Mouse (Mus musculus): ENCODE measurements around the gene Gm525. TPM values are rescaled to one million over a fixed set of nuclear protein-coding genes. Genes with fewer than 3 reads are reported as not detected.
"Not testable (repeated sequence)": the region's sequence is repeated elsewhere in the genome, so short reads cannot be mapped to it uniquely, and the experiment has no call there.

Gm525 gene
- polyA plus RNA-seq, 1 experiment from 2014 or later, result not detected

DNA sequence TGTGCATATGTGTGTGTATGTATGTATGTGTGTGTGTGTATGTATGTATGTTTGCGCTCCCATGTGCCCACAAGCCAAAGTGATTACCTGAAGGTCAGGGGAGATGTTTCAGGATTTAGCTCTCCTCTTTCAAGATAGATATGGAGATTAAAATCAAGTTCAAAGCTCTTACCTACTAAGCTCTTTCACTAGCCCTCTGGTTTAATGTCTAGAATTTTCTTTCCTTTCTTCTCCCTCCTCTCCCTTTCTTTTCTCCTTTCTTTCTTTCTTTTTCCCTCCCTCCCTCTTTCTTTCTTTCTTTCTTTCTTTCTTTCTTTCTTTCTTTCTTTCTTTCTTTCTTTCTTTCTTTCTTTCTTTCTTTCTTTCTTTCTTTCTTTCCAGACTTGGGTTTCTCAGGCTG lies 6.9 kb upstream of the Gm525 start, which contains the start of gene Dgke:
TSS of gene Dgke (minus strand) at position 101 of the 400 bp plus-strand sequence.
- Histone ChIP-seq H3K4me3 (no peak within 1 kb of the TSS), H3K4me1 (peaks cover 6% of the 10 kb centered on the region; the same call in 1 of the 2 replicates), H3K27me3 (ENCODE audit: poor library complexity, severe bottlenecking) (no peaks in the 10 kb centered on the region), H3K9me3 (no peaks in the 10 kb centered on the region), H3K36me3 (replicated peaks) (no peaks in the 10 kb centered on the region), H3K27ac (no peak within 1 kb of the TSS)
- WGBS, result 100% methylated on average over 1 of the region's 1 CpGs
- DNase-seq (ENCODE audit: extremely low spot score, low spot score), result no peak

DNA sequence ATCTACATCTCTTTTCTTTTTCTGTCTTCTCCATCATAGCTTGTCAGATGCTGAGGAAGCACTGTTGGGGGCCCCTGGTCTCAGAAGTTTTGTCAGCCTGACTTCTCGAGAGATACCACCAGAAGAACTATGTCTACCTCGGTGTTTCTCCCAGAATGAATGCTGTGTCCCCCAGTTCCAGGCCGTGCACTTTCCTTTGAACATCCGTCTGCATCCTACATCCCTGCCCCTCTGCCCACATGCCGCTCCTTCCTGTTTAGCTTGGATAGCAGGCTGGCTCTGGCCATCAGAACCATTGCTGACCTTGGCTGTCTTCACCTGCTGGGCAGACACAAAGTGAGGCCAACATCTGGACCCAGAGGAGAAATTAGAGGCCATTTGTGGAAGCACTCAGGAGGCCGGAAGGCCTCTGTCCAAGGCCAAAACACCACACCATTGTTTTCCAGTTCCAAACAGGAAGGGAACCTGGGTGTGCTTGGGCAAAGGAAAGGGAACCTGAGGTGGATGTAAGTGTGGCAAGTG lies 6.3 kb upstream of the Gm525 start:
- Histone ChIP-seq H3K4me3 (no peak overlapping the region), H3K27ac (no peak overlapping the region), H3K9me3 (no peaks in the 10 kb centered on the region), H3K4me1 (peaks cover 6% of the 10 kb centered on the region; the same call in 1 of the 2 replicates), H3K27me3 (ENCODE audit: poor library complexity, severe bottlenecking) (no peaks in the 10 kb centered on the region), H3K36me3 (replicated peaks) (no peaks in the 10 kb centered on the region)
- WGBS, result 69% methylated on average over 6 of the region's 6 CpGs
- DNase-seq (ENCODE audit: extremely low spot score, low spot score), result no peak

DNA sequence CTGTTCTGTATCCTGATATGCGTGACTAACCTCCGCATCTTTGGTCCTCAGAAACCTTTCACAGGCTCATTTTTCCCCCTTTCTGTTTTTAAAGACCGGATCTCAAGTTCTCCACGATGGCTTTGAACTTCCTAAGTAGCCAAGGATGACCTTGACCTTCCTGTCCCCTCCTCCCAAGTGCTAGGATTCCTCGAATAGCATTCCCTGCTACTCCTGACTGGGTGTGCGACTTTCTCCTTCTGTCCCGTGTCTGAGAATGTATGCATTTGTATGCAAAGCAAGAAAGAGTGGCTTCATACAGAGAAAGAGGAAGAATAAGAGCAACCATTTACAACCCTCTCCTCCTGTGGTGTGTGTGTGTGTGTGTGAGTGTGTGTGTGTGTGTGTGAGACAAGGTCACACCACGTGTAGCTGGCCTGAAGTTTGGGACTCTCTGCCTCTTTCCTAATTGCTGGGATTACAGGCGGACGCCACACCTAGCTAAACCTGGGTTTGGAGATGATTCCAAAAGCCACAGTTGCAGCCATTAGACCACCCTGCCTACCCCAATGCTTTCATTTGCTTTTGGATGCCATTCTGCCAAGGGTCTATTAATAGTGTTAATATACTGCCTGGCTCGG lies 5.7 kb upstream of the Gm525 start:
- H3K9me3 ChIP-seq, result no peaks in the 10 kb centered on the region
- H3K4me1 ChIP-seq, result peaks cover 6% of the 10 kb centered on the region; the same call in 1 of the 2 replicates
- no peak overlapping the region for H3K27ac ChIP-seq
- H3K36me3 ChIP-seq (replicated peaks), result no peaks in the 10 kb centered on the region
- 78% methylated on average over 11 of the region's 11 CpGs for WGBS
- no peak for DNase-seq (ENCODE audit: extremely low spot score, low spot score)
- H3K4me3 ChIP-seq, result no peak overlapping the region
- H3K27me3 ChIP-seq (ENCODE audit: poor library complexity, severe bottlenecking), result no peaks in the 10 kb centered on the region

DNA sequence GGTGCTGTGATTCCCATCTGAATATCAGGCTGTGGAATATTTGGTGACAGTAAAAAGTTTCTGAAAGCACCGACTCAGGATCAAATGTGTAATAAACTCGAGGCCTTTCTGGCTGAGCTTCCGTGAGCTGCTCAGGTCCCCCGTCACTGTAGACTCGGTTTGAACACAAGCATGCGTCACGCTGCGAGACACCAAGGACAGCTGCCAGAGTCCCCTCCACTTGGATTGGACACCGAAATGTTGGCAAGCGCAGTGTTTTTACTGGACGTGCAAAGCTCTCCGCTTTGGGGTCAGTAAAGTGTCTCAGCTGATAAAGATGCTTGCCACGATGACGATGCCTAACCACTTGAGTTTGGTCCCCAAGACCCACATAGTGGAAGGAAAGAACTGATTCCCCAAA lies 5.0 kb upstream of the Gm525 start:
- H3K4me3 ChIP-seq, result no peak overlapping the region
- H3K9me3 ChIP-seq, result no peaks in the 10 kb centered on the region
- H3K27ac ChIP-seq, result no peak overlapping the region
- no peak for DNase-seq (ENCODE audit: extremely low spot score, low spot score)
- peaks cover 6% of the 10 kb centered on the region; the same call in 1 of the 2 replicates for H3K4me1 ChIP-seq
- H3K36me3 ChIP-seq (replicated peaks), result no peaks in the 10 kb centered on the region
- WGBS, result 95% methylated on average over 14 of the region's 14 CpGs
- no peaks in the 10 kb centered on the region for H3K27me3 ChIP-seq (ENCODE audit: poor library complexity, severe bottlenecking)

DNA sequence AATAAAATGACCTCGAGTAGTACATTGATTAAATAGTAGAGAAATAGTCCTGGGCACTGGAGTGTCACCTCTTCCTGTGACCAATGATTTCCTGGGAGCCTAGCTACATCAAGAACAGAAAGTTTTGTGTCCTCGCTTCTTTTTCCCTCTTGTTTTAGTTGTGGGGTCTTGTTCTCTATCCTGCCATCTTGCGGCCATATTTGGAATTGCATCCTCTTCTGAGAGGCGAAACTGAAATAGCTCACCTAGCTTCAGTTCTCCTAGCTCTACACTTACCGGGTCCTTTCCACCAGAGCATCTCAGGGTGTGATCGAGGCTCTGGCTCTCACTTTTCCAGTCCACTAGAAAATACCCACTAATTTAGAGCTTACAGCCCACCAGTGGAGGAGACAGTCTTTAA lies 4.3 kb upstream of the Gm525 start:
- DNase-seq (ENCODE audit: extremely low spot score, low spot score), result peak; percentile 56
- Histone ChIP-seq H3K27ac (no peak overlapping the region), H3K36me3 (replicated peaks) (no peaks in the 10 kb centered on the region), H3K4me3 (no peak overlapping the region), H3K4me1 (peaks cover 6% of the 10 kb centered on the region; the same call in 1 of the 2 replicates), H3K27me3 (ENCODE audit: poor library complexity, severe bottlenecking) (no peaks in the 10 kb centered on the region), H3K9me3 (no peaks in the 10 kb centered on the region)
- 31% methylated on average over 6 of the region's 6 CpGs for WGBS

DNA sequence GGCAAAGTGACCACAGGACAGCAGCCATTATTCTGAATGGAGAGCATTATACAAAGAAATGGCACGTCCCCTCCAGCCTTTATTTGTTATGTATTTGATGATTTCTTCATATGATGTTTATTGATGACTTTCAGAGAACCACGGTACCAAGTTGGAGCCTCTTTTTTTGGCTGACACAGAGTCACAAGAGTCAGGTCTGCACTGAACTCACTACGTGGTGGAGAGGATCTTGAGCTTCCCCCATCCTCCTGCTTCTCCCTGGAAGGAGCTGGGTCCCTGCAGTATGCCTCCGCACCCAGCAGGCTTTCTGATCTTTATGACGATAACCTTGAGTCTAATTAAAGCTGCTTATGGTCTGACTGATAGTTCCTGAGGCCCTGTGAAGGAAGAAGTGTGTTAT lies 2.1 kb upstream of the Gm525 start:
- no peak for DNase-seq (ENCODE audit: extremely low spot score, low spot score)
- no peak overlapping the region for H3K27ac ChIP-seq
- no peaks in the 10 kb centered on the region for H3K27me3 ChIP-seq (ENCODE audit: poor library complexity, severe bottlenecking)
- H3K4me3 ChIP-seq, result no peak overlapping the region
- 82% methylated on average over 5 of the region's 5 CpGs for whole genome bisulfite sequencing
- H3K9me3 ChIP-seq, result no peaks in the 10 kb centered on the region
- no peaks in the 10 kb centered on the region for H3K36me3 ChIP-seq (replicated peaks)
- peaks cover 12% of the 10 kb centered on the region for H3K4me1 ChIP-seq

DNA sequence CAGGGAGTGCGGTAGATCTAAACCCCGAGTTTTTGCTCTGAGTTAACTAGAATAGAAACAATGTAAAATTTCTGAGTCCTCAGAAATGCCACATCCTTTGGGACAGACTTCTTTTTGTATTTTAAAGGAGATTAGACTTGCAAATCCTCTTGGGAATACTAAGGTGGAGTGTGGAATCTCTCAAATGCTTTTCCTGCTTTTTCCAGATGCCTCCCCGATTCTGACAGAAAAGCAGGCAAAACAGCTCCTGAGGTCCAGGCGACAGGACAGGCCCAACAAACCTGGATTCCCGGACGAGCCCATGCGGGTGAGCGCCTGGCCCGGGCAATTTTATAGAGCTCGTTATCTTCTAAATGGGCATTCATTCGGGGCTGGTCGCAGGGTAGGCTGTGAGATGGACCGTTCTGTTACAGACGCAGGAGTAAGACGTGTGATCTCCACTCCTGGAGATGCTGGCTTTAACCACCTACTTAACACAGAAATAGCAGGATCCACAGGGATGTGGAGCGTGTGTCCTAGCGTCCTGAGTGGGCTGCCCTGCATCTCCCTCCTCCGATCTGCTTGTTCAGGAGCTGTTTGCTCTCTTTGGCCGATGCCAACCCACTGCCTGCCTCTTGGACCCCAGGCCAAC lies 1.3 kb downstream of the Gm525 start:
- DNase-seq (ENCODE audit: extremely low spot score, low spot score), result no peak
- Histone ChIP-seq H3K27me3 (ENCODE audit: poor library complexity, severe bottlenecking) (no peaks in the 10 kb centered on the region), H3K4me3 (no peak overlapping the region), H3K27ac (no peak overlapping the region), H3K4me1 (peaks cover 6% of the 10 kb centered on the region), H3K36me3 (replicated peaks) (no peaks in the 10 kb centered on the region), H3K9me3 (no peaks in the 10 kb centered on the region)
- 54% methylated on average over 19 of the region's 19 CpGs for WGBS

DNA sequence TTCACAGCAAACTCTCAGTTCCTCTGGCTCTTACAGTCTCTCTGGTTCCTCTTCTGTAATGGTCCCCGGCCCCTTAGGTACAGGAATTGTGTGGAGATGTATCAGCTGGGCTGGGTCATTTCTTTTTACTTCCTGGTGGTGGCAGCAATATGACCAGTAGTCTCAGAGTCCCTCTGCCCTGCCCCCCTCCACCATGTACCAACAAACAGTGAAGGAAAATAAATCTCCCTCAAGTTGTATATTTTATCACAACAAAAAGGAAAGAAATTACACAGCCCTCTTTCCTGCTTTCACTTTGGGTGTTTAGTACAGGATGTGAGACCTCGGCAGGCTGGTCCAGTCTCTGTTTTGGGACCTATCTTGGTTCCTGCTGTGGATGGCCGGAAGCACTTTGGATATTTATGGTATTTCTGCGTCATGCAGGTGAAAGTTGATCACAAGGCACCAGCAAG lies 2.8 kb downstream of the Gm525 start:
- WGBS, result 85% methylated on average over 4 of the region's 4 CpGs
- no peaks in the 10 kb centered on the region for H3K9me3 ChIP-seq
- DNase-seq (ENCODE audit: extremely low spot score, low spot score), result no peak

DNA sequence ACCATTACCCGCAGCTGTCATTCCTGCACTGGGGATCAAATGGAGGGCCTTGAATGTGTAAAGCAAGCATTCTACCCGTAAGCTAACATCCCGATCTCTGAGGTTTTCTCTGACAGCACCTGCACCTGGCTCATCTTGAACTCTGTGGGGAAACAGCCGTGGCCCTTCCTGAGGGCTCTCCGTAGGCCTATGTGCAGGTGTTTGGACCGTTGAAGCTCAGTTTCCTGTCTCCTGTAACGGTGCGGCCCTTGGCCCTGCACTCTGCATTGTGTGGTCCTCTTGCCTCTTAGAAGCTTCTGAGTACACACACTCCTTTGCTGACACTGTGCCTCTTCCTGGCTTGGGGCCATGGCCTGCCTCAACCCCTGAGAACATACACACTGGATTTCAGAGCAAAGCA lies 4.0 kb downstream of the Gm525 start:
- Histone ChIP-seq H3K27me3 (ENCODE audit: poor library complexity, severe bottlenecking) (no peaks in the 10 kb centered on the region), H3K9me3 (no peaks in the 10 kb centered on the region), H3K4me3 (no peak overlapping the region), H3K4me1 (peaks cover 6% of the 10 kb centered on the region), H3K36me3 (replicated peaks) (no peaks in the 10 kb centered on the region), H3K27ac (no peak overlapping the region)
- 92% methylated on average over 8 of the region's 8 CpGs for WGBS
- DNase-seq (ENCODE audit: extremely low spot score, low spot score), result no peak

More for the DNA sequence above, 2.8 kb downstream of the Gm525 start:
- no peaks in the 10 kb centered on the region for H3K27me3 ChIP-seq (ENCODE audit: poor library complexity, severe bottlenecking)
- H3K27ac ChIP-seq, result no peak overlapping the region
- no peaks in the 10 kb centered on the region for H3K36me3 ChIP-seq (replicated peaks)
- H3K4me3 ChIP-seq, result no peak overlapping the region
- H3K4me1 ChIP-seq, result peaks cover 6% of the 10 kb centered on the region

DNA sequence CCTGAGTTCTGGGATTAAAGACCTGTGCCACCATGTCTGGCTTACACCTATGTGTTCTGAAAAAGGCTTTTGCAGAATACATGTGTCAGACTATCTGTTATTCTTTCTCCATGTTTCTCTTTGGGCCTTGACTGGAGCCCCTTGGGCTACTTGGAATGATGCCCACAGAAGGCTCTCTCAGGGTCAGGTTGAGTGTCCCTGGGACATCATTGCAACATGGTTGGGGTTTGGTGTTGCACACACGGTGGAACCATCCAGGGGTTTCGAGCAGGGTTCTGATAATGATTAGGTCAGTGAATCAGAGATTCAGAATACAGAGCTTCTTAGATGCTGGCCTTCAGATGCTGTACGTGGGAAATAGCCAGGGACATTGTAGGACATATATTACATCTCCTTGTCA lies 4.7 kb downstream of the Gm525 start:
- H3K9me3 ChIP-seq, result no peaks in the 10 kb centered on the region
- 93% methylated on average over 3 of the region's 3 CpGs for WGBS
- DNase-seq (ENCODE audit: extremely low spot score, low spot score), result no peak
- H3K27ac ChIP-seq, result no peak overlapping the region
- no peak overlapping the region for H3K4me3 ChIP-seq
- H3K4me1 ChIP-seq, result peaks cover 6% of the 10 kb centered on the region
- no peaks in the 10 kb centered on the region for H3K36me3 ChIP-seq (replicated peaks)
- H3K27me3 ChIP-seq (ENCODE audit: poor library complexity, severe bottlenecking), result no peaks in the 10 kb centered on the region

DNA sequence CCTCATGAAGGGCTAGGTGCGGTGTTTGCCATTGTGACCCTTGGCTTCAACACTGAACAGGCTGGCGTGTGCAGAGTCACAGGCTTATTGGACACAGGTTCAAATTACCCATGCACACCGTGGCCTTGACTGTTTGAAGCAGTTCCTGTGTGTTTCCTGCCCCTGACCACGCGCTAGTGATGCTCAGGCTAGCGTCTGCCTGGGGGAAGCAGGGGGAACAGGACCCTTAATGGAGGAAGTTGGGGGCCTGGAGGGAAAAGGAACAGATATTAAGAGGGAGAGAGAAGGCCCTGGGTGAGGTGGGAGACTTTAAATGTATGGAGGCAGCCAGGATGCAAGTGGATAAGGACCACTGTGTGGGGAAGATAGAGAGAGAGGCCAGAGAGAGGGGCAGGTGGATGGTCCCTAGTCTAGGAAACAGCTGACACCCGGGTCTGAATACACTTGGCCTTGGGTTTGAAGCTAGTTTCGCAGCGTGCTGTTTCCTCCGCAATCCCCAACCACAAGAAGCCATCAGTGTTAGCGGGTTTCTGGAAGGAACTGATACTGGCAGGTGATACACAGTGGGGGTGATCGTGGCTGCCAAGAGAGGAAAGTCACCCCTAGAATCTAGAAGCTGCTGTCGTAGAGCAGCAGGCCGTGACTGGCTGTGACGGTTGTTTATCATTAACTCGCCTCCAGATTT lies 5.5 kb downstream of the Gm525 start:
- 88% methylated on average over 16 of the region's 16 CpGs for WGBS
- no peak for DNase-seq (ENCODE audit: extremely low spot score, low spot score)
- H3K4me1 ChIP-seq, result peaks cover 6% of the 10 kb centered on the region
- H3K9me3 ChIP-seq, result no peaks in the 10 kb centered on the region
- no peaks in the 10 kb centered on the region for H3K36me3 ChIP-seq (replicated peaks)
- no peak overlapping the region for H3K27ac ChIP-seq
- no peaks in the 10 kb centered on the region for H3K27me3 ChIP-seq (ENCODE audit: poor library complexity, severe bottlenecking)
- no peak overlapping the region for H3K4me3 ChIP-seq

DNA sequence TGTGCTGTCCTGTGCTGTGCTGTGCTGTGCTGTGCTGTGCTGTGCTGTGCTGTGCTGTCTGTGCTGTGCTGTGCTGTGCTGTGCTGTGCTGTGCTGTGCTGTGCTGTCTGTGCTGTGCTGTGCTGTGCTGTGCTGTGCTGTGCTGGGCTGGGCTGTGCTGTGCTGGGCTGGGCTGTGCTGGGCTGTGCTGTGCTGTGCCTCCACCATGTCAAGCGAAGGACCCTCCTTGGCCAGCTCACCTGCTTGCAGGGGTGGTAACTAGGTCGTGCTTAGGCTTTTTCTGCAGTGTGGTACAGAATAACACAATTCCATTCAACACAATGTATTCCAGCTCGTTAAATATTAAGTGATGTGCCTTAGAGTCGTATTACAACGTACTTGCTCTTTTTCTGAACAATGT lies 8.3 kb downstream of the Gm525 start:
- not testable (repeated sequence) for H3K9me3 ChIP-seq; H3K4me1 ChIP-seq; H3K27ac ChIP-seq; DNase-seq (ENCODE audit: extremely low spot score, low spot score); H3K27me3 ChIP-seq (ENCODE audit: poor library complexity, severe bottlenecking); H3K4me3 ChIP-seq; H3K36me3 ChIP-seq (replicated peaks)
- 73% methylated on average over 5 of the region's 5 CpGs for WGBS

DNA sequence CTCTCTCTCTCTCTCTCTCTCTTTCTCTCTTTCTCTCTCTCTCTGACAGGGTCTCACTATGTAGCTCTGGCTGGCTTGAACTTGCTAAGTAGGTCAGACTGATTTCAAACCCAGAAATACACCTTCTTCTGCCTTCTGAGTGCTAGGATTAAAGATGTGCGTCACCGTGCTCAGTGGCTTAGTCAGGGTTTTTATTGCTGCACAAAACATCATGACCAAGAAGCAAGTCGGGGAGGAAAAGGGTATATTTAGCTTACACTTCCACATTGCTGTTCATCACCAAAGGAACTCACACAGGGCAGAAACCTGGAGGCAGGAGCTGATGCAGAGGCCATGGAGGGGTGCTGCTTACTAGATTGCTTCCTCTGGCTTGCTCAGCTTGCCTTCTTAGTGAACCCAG lies 9.1 kb downstream of the Gm525 start:
- 87% methylated on average over 3 of the region's 3 CpGs for WGBS
- DNase-seq (ENCODE audit: extremely low spot score, low spot score); H3K4me1 ChIP-seq; H3K4me3 ChIP-seq; H3K9me3 ChIP-seq; H3K27ac ChIP-seq; H3K36me3 ChIP-seq (replicated peaks); H3K27me3 ChIP-seq (ENCODE audit: poor library complexity, severe bottlenecking): not testable (repeated sequence)

All from forebrain, embryonic 10.5 days (tissue).